Mouse (Mus musculus): ENCODE data around the gene Galnt5. TPM values are rescaled to one million over a fixed set of nuclear protein-coding genes. Genes with fewer than 3 reads are reported as not detected.

The Galnt5 gene
- polyA plus RNA-seq, 1 experiment from 2014 or later = 0.72 TPM

GRCm38 (mm10) chr2:58029404-58029803, 31.7 kb downstream of the Galnt5 start:
- ATAC-seq (replicated peaks; ENCODE audit: extremely low read depth, insufficient read depth, low FRiP score) = no peak
- no peak overlapping the region for H3K9ac ChIP-seq (ENCODE audit: low read length)
- WGBS = 25% methylated on average over 7 of the region's 7 CpGs

GRCm38 (mm10) chr2:58031431-58031830, 33.7 kb downstream of the Galnt5 start:
- no peaks in the 10 kb centered on the region for H3K4me1 ChIP-seq (ENCODE audit: control insufficient read depth, insufficient read depth, low read length)
- H3K9me3 ChIP-seq (replicated peaks; ENCODE audit: control insufficient read depth, low read length) = no peaks in the 10 kb centered on the region
- no peaks in the 10 kb centered on the region for H3K36me3 ChIP-seq (ENCODE audit: control insufficient read depth, insufficient read depth)
- WGBS = 73% methylated on average over 3 of the region's 3 CpGs
- H3K9ac ChIP-seq (ENCODE audit: low read length) = no peak overlapping the region
- H3K27ac ChIP-seq (ENCODE audit: low read length) = no peak overlapping the region
- H3K27me3 ChIP-seq (ENCODE audit: control insufficient read depth, insufficient read depth, low read length) = no peaks in the 10 kb centered on the region
- H3K4me2 ChIP-seq (ENCODE audit: low read depth, low read length) = no peak overlapping the region
- no peak for ATAC-seq (replicated peaks; ENCODE audit: extremely low read depth, insufficient read depth, low FRiP score)
- no peak overlapping the region for H3K4me3 ChIP-seq (ENCODE audit: low read length)

More at GRCm38 (mm10) chr2:58029404-58029803, 31.7 kb downstream of the Galnt5 start:
- H3K27me3 ChIP-seq (ENCODE audit: control insufficient read depth, insufficient read depth, low read length) = no peaks in the 10 kb centered on the region
- no peaks in the 10 kb centered on the region for H3K4me1 ChIP-seq (ENCODE audit: control insufficient read depth, insufficient read depth, low read length)
- H3K36me3 ChIP-seq (ENCODE audit: control insufficient read depth, insufficient read depth) = no peaks in the 10 kb centered on the region
- H3K27ac ChIP-seq (ENCODE audit: low read length) = no peak overlapping the region
- no peak overlapping the region for H3K4me3 ChIP-seq (ENCODE audit: low read length)
- H3K4me2 ChIP-seq (ENCODE audit: low read depth, low read length) = no peak overlapping the region
- H3K9me3 ChIP-seq (replicated peaks; ENCODE audit: control insufficient read depth, low read length) = no peaks in the 10 kb centered on the region

GRCm38 (mm10) chr2:58035635-58036034, 38.0 kb downstream of the Galnt5 start:
- H3K27ac ChIP-seq (ENCODE audit: low read length) = no peak overlapping the region
- WGBS = 57% methylated on average over 4 of the region's 4 CpGs
- no peak for ATAC-seq (replicated peaks; ENCODE audit: extremely low read depth, insufficient read depth, low FRiP score)
- H3K9me3 ChIP-seq (replicated peaks; ENCODE audit: control insufficient read depth, low read length) = no peaks in the 10 kb centered on the region
- H3K4me1 ChIP-seq (ENCODE audit: control insufficient read depth, insufficient read depth, low read length) = no peaks in the 10 kb centered on the region
- H3K9ac ChIP-seq (ENCODE audit: low read length) = no peak overlapping the region
- no peak overlapping the region for H3K4me3 ChIP-seq (ENCODE audit: low read length)
- H3K36me3 ChIP-seq (ENCODE audit: control insufficient read depth, insufficient read depth) = no peaks in the 10 kb centered on the region
- no peak overlapping the region for H3K4me2 ChIP-seq (ENCODE audit: low read depth, low read length)
- H3K27me3 ChIP-seq (ENCODE audit: control insufficient read depth, insufficient read depth, low read length) = no peaks in the 10 kb centered on the region

GRCm38 (mm10) chr2:58036926-58037325, 39.2 kb downstream of the Galnt5 start:
- no peak overlapping the region for H3K9ac ChIP-seq (ENCODE audit: low read length)
- no peak for ATAC-seq (replicated peaks; ENCODE audit: extremely low read depth, insufficient read depth, low FRiP score)
- no peaks in the 10 kb centered on the region for H3K9me3 ChIP-seq (replicated peaks; ENCODE audit: control insufficient read depth, low read length)
- H3K27me3 ChIP-seq (ENCODE audit: control insufficient read depth, insufficient read depth, low read length) = no peaks in the 10 kb centered on the region
- no peak overlapping the region for H3K4me3 ChIP-seq (ENCODE audit: low read length)
- 60% methylated on average over 2 of the region's 2 CpGs for WGBS
- no peak overlapping the region for H3K4me2 ChIP-seq (ENCODE audit: low read depth, low read length)
- H3K4me1 ChIP-seq (ENCODE audit: control insufficient read depth, insufficient read depth, low read length) = no peaks in the 10 kb centered on the region
- no peak overlapping the region for H3K27ac ChIP-seq (ENCODE audit: low read length)
- H3K36me3 ChIP-seq (ENCODE audit: control insufficient read depth, insufficient read depth) = no peaks in the 10 kb centered on the region

- no peaks in the 10 kb centered on the region for H3K27me3 ChIP-seq (ENCODE audit: control insufficient read depth, insufficient read depth, low read length)
- ATAC-seq (replicated peaks; ENCODE audit: extremely low read depth, insufficient read depth, low FRiP score) = peak; percentile 52
- no peak overlapping the region for H3K9ac ChIP-seq (ENCODE audit: low read length)
Observed at GRCm38 (mm10) chr2:58041867-58042266, 44.2 kb downstream of the Galnt5 start.

GRCm38 (mm10) chr2:58052821-58053581, 55.3 kb downstream of the Galnt5 start, which contains the start of gene Ermn:
TSS of gene Ermn (minus strand) at chr2:58052864.
- WGBS = 59% methylated on average over 7 of the region's 7 CpGs
- no peak within 1 kb of the TSS for H3K9ac ChIP-seq (ENCODE audit: low read length)
- H3K27me3 ChIP-seq (ENCODE audit: control insufficient read depth, insufficient read depth, low read length) = no peaks in the 10 kb centered on the region
- H3K27ac ChIP-seq (ENCODE audit: low read length) = no peak within 1 kb of the TSS
- H3K4me1 ChIP-seq (ENCODE audit: control insufficient read depth, insufficient read depth, low read length) = no peaks in the 10 kb centered on the region
- no peak for ATAC-seq (replicated peaks; ENCODE audit: extremely low read depth, insufficient read depth, low FRiP score)
- H3K4me2 ChIP-seq (ENCODE audit: low read depth, low read length) = no peak within 1 kb of the TSS
- H3K36me3 ChIP-seq (ENCODE audit: control insufficient read depth, insufficient read depth) = no peaks in the 10 kb centered on the region
- H3K9me3 ChIP-seq (replicated peaks; ENCODE audit: control insufficient read depth, low read length) = no peaks in the 10 kb centered on the region
- no peak within 1 kb of the TSS for H3K4me3 ChIP-seq (ENCODE audit: low read length)

More at GRCm38 (mm10) chr2:58041867-58042266, 44.2 kb downstream of the Galnt5 start:
- Histone ChIP-seq H3K4me1 (ENCODE audit: control insufficient read depth, insufficient read depth, low read length) (no peaks in the 10 kb centered on the region), H3K4me2 (ENCODE audit: low read depth, low read length) (no peak overlapping the region), H3K36me3 (ENCODE audit: control insufficient read depth, insufficient read depth) (no peaks in the 10 kb centered on the region), H3K4me3 (ENCODE audit: low read length) (no peak overlapping the region), H3K9me3 (replicated peaks; ENCODE audit: control insufficient read depth, low read length) (no peaks in the 10 kb centered on the region), H3K27ac (ENCODE audit: low read length) (no peak overlapping the region)
- 40% methylated on average over 7 of the region's 7 CpGs for WGBS

- no peaks in the 10 kb centered on the region for H3K4me1 ChIP-seq (ENCODE audit: control insufficient read depth, insufficient read depth, low read length)
- no peaks in the 10 kb centered on the region for H3K36me3 ChIP-seq (ENCODE audit: control insufficient read depth, insufficient read depth)
- H3K4me3 ChIP-seq (ENCODE audit: low read length) = no peak overlapping the region
- no peaks in the 10 kb centered on the region for H3K9me3 ChIP-seq (replicated peaks; ENCODE audit: control insufficient read depth, low read length)
- no peak for ATAC-seq (replicated peaks; ENCODE audit: extremely low read depth, insufficient read depth, low FRiP score)
- H3K9ac ChIP-seq (ENCODE audit: low read length) = no peak overlapping the region
- H3K27me3 ChIP-seq (ENCODE audit: control insufficient read depth, insufficient read depth, low read length) = no peaks in the 10 kb centered on the region
- H3K27ac ChIP-seq (ENCODE audit: low read length) = no peak overlapping the region
- H3K4me2 ChIP-seq (ENCODE audit: low read depth, low read length) = no peak overlapping the region
Observed at GRCm38 (mm10) chr2:58055383-58055782, 57.7 kb downstream of the Galnt5 start.

- no peak for ATAC-seq (replicated peaks; ENCODE audit: extremely low read depth, insufficient read depth, low FRiP score)
- WGBS = 14% methylated on average over 1 of the region's 1 CpGs
- H3K36me3 ChIP-seq (ENCODE audit: control insufficient read depth, insufficient read depth) = no peaks in the 10 kb centered on the region
- H3K9me3 ChIP-seq (replicated peaks; ENCODE audit: control insufficient read depth, low read length) = no peaks in the 10 kb centered on the region
- H3K27me3 ChIP-seq (ENCODE audit: control insufficient read depth, insufficient read depth, low read length) = no peaks in the 10 kb centered on the region
- H3K9ac ChIP-seq (ENCODE audit: low read length) = no peak overlapping the region
- no peak overlapping the region for H3K4me3 ChIP-seq (ENCODE audit: low read length)
- no peak overlapping the region for H3K27ac ChIP-seq (ENCODE audit: low read length)
- no peaks in the 10 kb centered on the region for H3K4me1 ChIP-seq (ENCODE audit: control insufficient read depth, insufficient read depth, low read length)
- no peak overlapping the region for H3K4me2 ChIP-seq (ENCODE audit: low read depth, low read length)
Observed at GRCm38 (mm10) chr2:58079849-58080248, 82.2 kb downstream of the Galnt5 start.

GRCm38 (mm10) chr2:58086420-58086819, 88.7 kb downstream of the Galnt5 start:
- H3K4me3 ChIP-seq (ENCODE audit: low read length) = no peak overlapping the region
- H3K4me2 ChIP-seq (ENCODE audit: low read depth, low read length) = no peak overlapping the region
- no peaks in the 10 kb centered on the region for H3K9me3 ChIP-seq (replicated peaks; ENCODE audit: control insufficient read depth, low read length)
- ATAC-seq (replicated peaks; ENCODE audit: extremely low read depth, insufficient read depth, low FRiP score) = no peak
- no peaks in the 10 kb centered on the region for H3K4me1 ChIP-seq (ENCODE audit: control insufficient read depth, insufficient read depth, low read length)
- H3K27ac ChIP-seq (ENCODE audit: low read length) = no peak overlapping the region
- WGBS = 68% methylated on average over 1 of the region's 1 CpGs
- no peaks in the 10 kb centered on the region for H3K27me3 ChIP-seq (ENCODE audit: control insufficient read depth, insufficient read depth, low read length)
- no peak overlapping the region for H3K9ac ChIP-seq (ENCODE audit: low read length)
- H3K36me3 ChIP-seq (ENCODE audit: control insufficient read depth, insufficient read depth) = no peaks in the 10 kb centered on the region
